ENCODE assay signal across 8 mouse cellular contexts in genomic region chr13:101719312-101719870, GRCm38 (mm10). TPM values are rescaled to one million over a fixed set of nuclear protein-coding genes. Genes with fewer than 3 reads are reported as not detected.
A peak's percentile ranks its signal among the peaks of the same experiment; 100 is the strongest.
DNase-seq lines count a peak whose midpoint lies in the region; ATAC-seq and TF ChIP-seq lines count a peak whose summit lies in the region.

No protein-coding gene starts in this region.

- WGBS in forebrain, embryonic 11.5 days, result 9% methylated on average over 11 of the region's 11 CpGs
- WGBS in heart, embryonic 16.5 days, result 5% methylated on average over 11 of the region's 11 CpGs
- WGBS in liver, postnatal 0 days (ENCODE audit: insufficient replicate concordance), result 12% methylated on average over 11 of the region's 11 CpGs
- WGBS in neural tube, embryonic 15.5 days, result 3% methylated on average over 11 of the region's 11 CpGs

- no peak overlapping the region for H3K27ac ChIP-seq in forebrain, embryonic 11.5 days (ENCODE audit: low read depth, low read length)
- H3K27ac ChIP-seq in heart, embryonic 16.5 days (ENCODE audit: low read length), result peak overlapping the region; percentile 81
- peak overlapping the region; percentile 64 for H3K27ac ChIP-seq in liver, postnatal 0 days (ENCODE audit: low read depth)
- H3K27ac ChIP-seq in neural tube, embryonic 15.5 days (replicated peaks), result 0 out of 2 replicates have a peak overlapping the region, but pooled peaks have one; percentile 37

- peaks cover 3% of the 10 kb centered on the region; the same call in 1 of the 2 replicates for H3K4me1 ChIP-seq in forebrain, embryonic 11.5 days (replicated peaks; ENCODE audit: control insufficient read depth, insufficient read depth, low read length)
- H3K4me1 ChIP-seq in heart, embryonic 16.5 days (ENCODE audit: control insufficient read depth, insufficient read depth, low read length), result peaks cover 32% of the 10 kb centered on the region
- peaks cover 18% of the 10 kb centered on the region for H3K4me1 ChIP-seq in liver, postnatal 0 days (ENCODE audit: insufficient read depth)
- H3K4me1 ChIP-seq in neural tube, embryonic 15.5 days, result peaks cover 20% of the 10 kb centered on the region

- peak overlapping the region; percentile 26; the same call in 1 of the 2 replicates for H3K4me2 ChIP-seq in forebrain, embryonic 11.5 days (ENCODE audit: low read depth, low read length, severe bottlenecking)
- H3K4me2 ChIP-seq in heart, embryonic 16.5 days (ENCODE audit: low read depth, low read length), result peak overlapping the region; percentile 52
- peak overlapping the region; percentile 63 for H3K4me2 ChIP-seq in liver, postnatal 0 days (ENCODE audit: low read depth, low read length)
- peak overlapping the region; percentile 48 for H3K4me2 ChIP-seq in neural tube, embryonic 15.5 days

- peak; percentile 68 for ATAC-seq in forebrain, embryonic 11.5 days (replicated peaks; ENCODE audit: low FRiP score)
- ATAC-seq in heart, embryonic 16.5 days (replicated peaks; ENCODE audit: extremely low read depth, insufficient read depth, low FRiP score), result peak; percentile 47; the same call in 1 of the 2 replicates
- ATAC-seq in liver, postnatal 0 days, result peak; percentile 76
- peak; percentile 55; the same call in 1 of the 2 replicates for ATAC-seq in neural tube, embryonic 15.5 days (ENCODE audit: low FRiP score)

- no peak overlapping the region for H3K4me3 ChIP-seq in forebrain, embryonic 11.5 days (ENCODE audit: low read depth, low read length)
- peak overlapping the region; percentile 5 for H3K4me3 ChIP-seq in heart, embryonic 16.5 days (ENCODE audit: low read length)
- peak overlapping the region; percentile 21 for H3K4me3 ChIP-seq in liver, postnatal 0 days (ENCODE audit: low read depth, low read length)
- peak overlapping the region; percentile 12; the same call in 1 of the 2 replicates for H3K4me3 ChIP-seq in neural tube, embryonic 15.5 days (replicated peaks)

- no peaks in the 10 kb centered on the region for H3K36me3 ChIP-seq in forebrain, embryonic 11.5 days (ENCODE audit: control insufficient read depth, insufficient read depth, low read length)
- no peaks in the 10 kb centered on the region for H3K36me3 ChIP-seq in heart, embryonic 16.5 days (ENCODE audit: control insufficient read depth, insufficient read depth)
- H3K36me3 ChIP-seq in liver, postnatal 0 days (replicated peaks; ENCODE audit: insufficient read depth, low read length), result no peaks in the 10 kb centered on the region
- no peaks in the 10 kb centered on the region for H3K36me3 ChIP-seq in neural tube, embryonic 15.5 days

- peak; percentile 79 for DNase-seq in ES-CJ7 (ENCODE audit: low read depth, low spot score)
- DNase-seq in c-Kit-positive CD71-positive TER-119-negative erythroid progenitor cells, embryonic 14.5 days (ENCODE audit: low read depth), result peak; percentile 79
- peak; percentile 84 for DNase-seq in forebrain, embryonic 11.5 days (ENCODE audit: low spot score)
- DNase-seq in kidney, postnatal 25 days, result peak; percentile 79 to 92
- DNase-seq in liver, postnatal 0 days, result peak; percentile 86
- peak; percentile 61 to 71 for DNase-seq in thymus, adult 18-20 months

- H3K9me3 ChIP-seq in forebrain, embryonic 11.5 days (ENCODE audit: control insufficient read depth, low read length), result no peaks in the 10 kb centered on the region
- H3K9me3 ChIP-seq in heart, embryonic 16.5 days (replicated peaks; ENCODE audit: control insufficient read depth, low read length), result no peaks in the 10 kb centered on the region
- no peaks in the 10 kb centered on the region for H3K9me3 ChIP-seq in liver, postnatal 0 days (ENCODE audit: low read length)
- no peaks in the 10 kb centered on the region for H3K9me3 ChIP-seq in neural tube, embryonic 15.5 days (replicated peaks)

- TF ChIP-seq EP300 in liver, postnatal 0 days (IDR thresholded peaks at IDR 0.05; ENCODE audit: low read depth), result peak; percentile 88

- no peaks in the 10 kb centered on the region for H3K27me3 ChIP-seq in forebrain, embryonic 11.5 days (ENCODE audit: control insufficient read depth, insufficient read depth, low read length)
- H3K27me3 ChIP-seq in heart, embryonic 16.5 days (ENCODE audit: control insufficient read depth, insufficient read depth, low read length), result no peaks in the 10 kb centered on the region
- H3K27me3 ChIP-seq in liver, postnatal 0 days (ENCODE audit: insufficient read depth, low read length), result no peaks in the 10 kb centered on the region
- no peaks in the 10 kb centered on the region for H3K27me3 ChIP-seq in neural tube, embryonic 15.5 days (replicated peaks)

- H3K9ac ChIP-seq in forebrain, embryonic 11.5 days (ENCODE audit: low read length), result no peak overlapping the region
- H3K9ac ChIP-seq in heart, embryonic 16.5 days (ENCODE audit: low read length), result no peak overlapping the region
- H3K9ac ChIP-seq in liver, postnatal 0 days (replicated peaks), result no peak overlapping the region
- no peak overlapping the region for H3K9ac ChIP-seq in neural tube, embryonic 15.5 days (replicated peaks)

- peak; percentile 91 for TF ChIP-seq CTCF in liver, postnatal 0 days (IDR thresholded peaks at IDR 0.05; ENCODE audit: low read depth)

RNA-seq across cellular contexts. Expression of gene Pik3r1, which starts 48.6 kb away (rescaled TPM):
- 16.5 and 18.3 TPM in 2 replicates for polyA plus RNA-seq in forebrain, embryonic 11.5 days (2014; fragmentation: Nextera tagmentation; extraction: Ambion mirVana)
- polyA plus RNA-seq in heart, embryonic 16.5 days (2015; fragmentation: Nextera tagmentation; extraction: Ambion mirVana), result 23.1 and 24.9 TPM in 2 replicates
- 18.0 and 18.5 TPM in 2 replicates for polyA plus RNA-seq in liver, postnatal 0 days (2015; fragmentation: Nextera tagmentation; extraction: Ambion mirVana)
- 63.0 and 65.5 TPM in 2 replicates for polyA plus RNA-seq in neural tube, embryonic 15.5 days (2015; fragmentation: Nextera tagmentation; extraction: Ambion mirVana)
